Mouse (Mus musculus) spleen, postnatal 36 days (tissue): ENCODE data around the gene Cox11.

Source experiments
- DNase-seq, 2 experiments: peaks; one replicate each; pipeline ENCODE4 v3.0.0; 2022; ENCODE audit warnings: low spot score in 2 of 2, mixed read lengths in 1 of 2

Cox11 gene

GRCm38 (mm10) chr11:90637440-90638311 is at the start of gene Cox11, which contains the start of gene Stxbp4:
TSS of gene Cox11 (plus strand) at chr11:90638173.
TSS of gene Stxbp4 (minus strand) at chr11:90638084.
- DNase-seq = peak; percentile 88 to 91

- DNase-seq = no peak
These were observed 47.0 kb upstream of the Cox11 start for GRCm38 (mm10) chr11:90590996-90591395.

GRCm38 (mm10) chr11:90595826-90596225 is 42.1 kb upstream of the Cox11 start:
- no peak for DNase-seq

GRCm38 (mm10) chr11:90603066-90603465 is 34.9 kb upstream of the Cox11 start:
- DNase-seq = no peak

GRCm38 (mm10) chr11:90612118-90612517 is 25.9 kb upstream of the Cox11 start:
- DNase-seq = no peak

- DNase-seq = no peak
These were observed 23.2 kb upstream of the Cox11 start for GRCm38 (mm10) chr11:90614743-90615142.

- no peak for DNase-seq
These were observed 21.5 kb upstream of the Cox11 start for GRCm38 (mm10) chr11:90616431-90616830.

- no peak for DNase-seq
These were observed 15.9 kb upstream of the Cox11 start for GRCm38 (mm10) chr11:90622044-90622443.

GRCm38 (mm10) chr11:90622500-90622899 is 15.5 kb upstream of the Cox11 start:
- DNase-seq = no peak

- DNase-seq = no peak
These were observed 14.5 kb upstream of the Cox11 start for GRCm38 (mm10) chr11:90623477-90623876.

GRCm38 (mm10) chr11:90625174-90625573 is 12.8 kb upstream of the Cox11 start:
- DNase-seq = no peak

GRCm38 (mm10) chr11:90627751-90628150 is 10.2 kb upstream of the Cox11 start:
- DNase-seq = no peak

- no peak for DNase-seq
These were observed 5.5 kb upstream of the Cox11 start for GRCm38 (mm10) chr11:90632480-90632879.

- no peak for DNase-seq
These were observed 3.3 kb upstream of the Cox11 start for GRCm38 (mm10) chr11:90634661-90635060.

GRCm38 (mm10) chr11:90638312-90638830 is 398 bp downstream of the Cox11 start:
- peak; percentile 23 to 35 for DNase-seq

GRCm38 (mm10) chr11:90649777-90650176 is 11.8 kb downstream of the Cox11 start:
- DNase-seq = no peak

- DNase-seq = no peak
These were observed 12.4 kb downstream of the Cox11 start for GRCm38 (mm10) chr11:90650231-90650885.

- DNase-seq = no peak
These were observed 14.6 kb downstream of the Cox11 start for GRCm38 (mm10) chr11:90652603-90653002.

GRCm38 (mm10) chr11:90657527-90657926 is 19.6 kb downstream of the Cox11 start:
- no peak for DNase-seq

GRCm38 (mm10) chr11:90660662-90661061 is 22.7 kb downstream of the Cox11 start:
- no peak for DNase-seq

- peak; percentile 42 to 69 for DNase-seq
These were observed 25.1 kb downstream of the Cox11 start for GRCm38 (mm10) chr11:90663052-90663451.

GRCm38 (mm10) chr11:90663618-90664297 is 25.8 kb downstream of the Cox11 start:
- no peak for DNase-seq
